Mouse (Mus musculus): ENCODE measurements around the gene Fto. TPM values are rescaled to one million over a fixed set of nuclear protein-coding genes. Genes with fewer than 3 reads are reported as not detected.

Fto gene
- total and polyA plus RNA-seq, 3 experiments, result 12.2 to 50.1 (median 17.3) TPM

DNA sequence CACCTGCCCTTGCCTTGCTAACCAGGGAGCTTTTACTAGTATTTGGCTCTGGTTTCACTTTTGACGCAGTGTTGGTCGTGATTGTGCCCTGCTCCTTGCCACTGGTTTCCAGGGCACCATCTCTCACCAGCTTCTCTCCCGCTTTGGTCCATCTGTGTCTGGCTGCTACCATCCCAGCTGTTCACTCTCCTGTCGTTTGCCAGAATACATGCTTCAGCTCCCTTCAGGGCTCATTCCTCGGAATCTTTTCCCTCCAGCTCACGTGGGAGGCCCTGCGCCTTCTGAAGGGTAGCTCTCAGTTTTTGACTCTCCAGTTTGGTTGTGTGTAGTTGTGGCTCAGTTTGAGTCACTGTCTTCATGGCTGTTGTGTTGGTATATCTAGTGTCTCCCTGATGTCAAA is 37.3 kb downstream of the Fto start:
- DNase-seq (ENCODE audit: low spot score) (no peak), ATAC-seq (ENCODE audit: extremely low read depth, insufficient number of reproducible peaks, low FRiP score, poor library complexity, severe bottlenecking) (no peak)
- H3K36me3 ChIP-seq (replicated peaks), result peaks cover 33% of the 10 kb centered on the region
- H3K27me3 ChIP-seq (ENCODE audit: insufficient read depth, low read length), result no peaks in the 10 kb centered on the region
- peaks cover 51% of the 10 kb centered on the region for H3K4me1 ChIP-seq (ENCODE audit: insufficient read depth, low read depth, low read length)
- TF ChIP-seq CTCF (IDR thresholded peaks at IDR 0.05; ENCODE audit: low read depth, low read length) (no peak), GATA1 (IDR thresholded peaks at IDR 0.05; ENCODE audit: borderline replicate concordance, low read length) (no peak), POLR2AphosphoS5 (IDR thresholded peaks at IDR 0.05; ENCODE audit: insufficient replicate concordance, low read depth, low read length) (no peak), TAL1 (conservative IDR thresholded peaks at IDR 0.05; ENCODE audit: low read depth, low read length) (no peak), GATA2 (IDR thresholded peaks at IDR 0.05; ENCODE audit: borderline replicate concordance, low read depth, low read length) (no peak)
- H3K9me3 ChIP-seq (replicated peaks), result no peaks in the 10 kb centered on the region
- H3K4me3 ChIP-seq (ENCODE audit: low read depth, low read length), result no peak overlapping the region

DNA sequence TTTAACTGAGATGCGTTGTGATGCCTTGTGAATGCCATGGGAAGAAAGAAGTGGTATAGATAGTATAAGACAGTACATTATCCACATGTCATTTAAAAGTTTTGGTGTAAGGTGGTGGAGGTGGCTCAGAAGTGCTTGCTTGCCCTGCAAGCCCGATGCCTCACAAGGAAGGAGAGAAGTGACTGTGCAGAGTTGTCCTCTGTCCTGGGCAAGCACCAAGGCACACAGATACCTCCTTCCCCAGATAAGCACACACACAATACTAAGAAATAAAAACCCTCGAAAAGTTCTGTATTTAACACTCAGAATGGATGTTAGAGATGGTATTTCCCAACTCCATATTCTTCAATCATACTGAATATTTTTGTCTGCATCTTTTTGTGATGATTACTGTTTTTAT is 39.3 kb downstream of the Fto start:
- no peak for TF ChIP-seq CTCF (IDR thresholded peaks at IDR 0.05; ENCODE audit: low read depth, low read length)
- TF ChIP-seq GATA2 (IDR thresholded peaks at IDR 0.05; ENCODE audit: borderline replicate concordance, low read depth, low read length), result no peak
- no peak for TF ChIP-seq TAL1 (conservative IDR thresholded peaks at IDR 0.05; ENCODE audit: low read depth, low read length)
- TF ChIP-seq GATA1 (IDR thresholded peaks at IDR 0.05; ENCODE audit: borderline replicate concordance, low read length), result no peak
- no peak for TF ChIP-seq POLR2AphosphoS5 (IDR thresholded peaks at IDR 0.05; ENCODE audit: insufficient replicate concordance, low read depth, low read length)
- no peaks in the 10 kb centered on the region for H3K27me3 ChIP-seq (ENCODE audit: insufficient read depth, low read length)
- DNase-seq (ENCODE audit: low spot score) (no peak), ATAC-seq (ENCODE audit: extremely low read depth, insufficient number of reproducible peaks, low FRiP score, poor library complexity, severe bottlenecking) (no peak)
- H3K9me3 ChIP-seq (replicated peaks), result no peaks in the 10 kb centered on the region
- H3K36me3 ChIP-seq (replicated peaks), result peaks cover 35% of the 10 kb centered on the region
- H3K4me3 ChIP-seq (ENCODE audit: low read depth, low read length), result no peak overlapping the region
- peaks cover 50% of the 10 kb centered on the region for H3K4me1 ChIP-seq (ENCODE audit: insufficient read depth, low read depth, low read length)

DNA sequence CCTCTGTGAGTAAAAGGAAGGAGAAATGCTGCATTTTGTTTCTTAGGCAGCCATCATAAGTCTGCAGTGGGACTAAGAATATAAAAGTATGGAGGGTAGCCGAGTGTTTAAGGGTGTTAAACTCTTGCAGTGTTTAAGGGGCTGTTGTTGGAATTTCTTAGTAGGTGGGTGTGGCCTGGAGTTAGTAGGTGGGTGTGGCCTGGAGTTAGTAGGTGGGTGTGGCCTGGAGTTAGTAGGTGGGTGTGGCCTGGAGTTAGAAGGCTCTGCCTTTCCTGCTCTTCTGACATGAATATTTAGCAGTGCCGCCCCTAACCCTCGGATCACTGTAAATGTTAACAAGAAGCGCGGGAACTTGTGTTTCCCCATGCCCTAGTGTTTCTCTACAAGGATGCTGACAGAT is 39.7 kb downstream of the Fto start:
- DNase-seq (ENCODE audit: low spot score), result no peak
- Histone ChIP-seq H3K4me3 (ENCODE audit: low read depth, low read length) (no peak overlapping the region), H3K36me3 (replicated peaks) (peaks cover 33% of the 10 kb centered on the region), H3K9me3 (replicated peaks) (no peaks in the 10 kb centered on the region), H3K27me3 (ENCODE audit: insufficient read depth, low read length) (no peaks in the 10 kb centered on the region), H3K4me1 (ENCODE audit: insufficient read depth, low read depth, low read length) (peaks cover 50% of the 10 kb centered on the region)
- 0 out of 2 replicates have a peak, but pooled peaks have one; percentile 36 for ATAC-seq (ENCODE audit: extremely low read depth, insufficient number of reproducible peaks, low FRiP score, poor library complexity, severe bottlenecking)
- TF ChIP-seq GATA2 (IDR thresholded peaks at IDR 0.05; ENCODE audit: borderline replicate concordance, low read depth, low read length) (no peak), CTCF (IDR thresholded peaks at IDR 0.05; ENCODE audit: low read depth, low read length) (no peak), GATA1 (IDR thresholded peaks at IDR 0.05; ENCODE audit: borderline replicate concordance, low read length) (no peak), POLR2AphosphoS5 (IDR thresholded peaks at IDR 0.05; ENCODE audit: insufficient replicate concordance, low read depth, low read length) (no peak), TAL1 (conservative IDR thresholded peaks at IDR 0.05; ENCODE audit: low read depth, low read length) (no peak)

GRCm38 (mm10) chr8:91353907-91354306 is 40.6 kb downstream of the Fto start:
- peaks cover 51% of the 10 kb centered on the region for H3K4me1 ChIP-seq (ENCODE audit: insufficient read depth, low read depth, low read length)
- TF ChIP-seq POLR2AphosphoS5 (IDR thresholded peaks at IDR 0.05; ENCODE audit: insufficient replicate concordance, low read depth, low read length), result no peak
- TF ChIP-seq CTCF (IDR thresholded peaks at IDR 0.05; ENCODE audit: low read depth, low read length), result no peak
- no peak for TF ChIP-seq GATA1 (IDR thresholded peaks at IDR 0.05; ENCODE audit: borderline replicate concordance, low read length)
- no peak for TF ChIP-seq GATA2 (IDR thresholded peaks at IDR 0.05; ENCODE audit: borderline replicate concordance, low read depth, low read length)
- TF ChIP-seq TAL1 (conservative IDR thresholded peaks at IDR 0.05; ENCODE audit: low read depth, low read length), result no peak
- no peaks in the 10 kb centered on the region for H3K27me3 ChIP-seq (ENCODE audit: insufficient read depth, low read length)
- ATAC-seq (ENCODE audit: extremely low read depth, insufficient number of reproducible peaks, low FRiP score, poor library complexity, severe bottlenecking) (no peak), DNase-seq (ENCODE audit: low spot score) (no peak)
- H3K4me3 ChIP-seq (ENCODE audit: low read depth, low read length), result no peak overlapping the region
- peaks cover 39% of the 10 kb centered on the region for H3K36me3 ChIP-seq (replicated peaks)
- no peaks in the 10 kb centered on the region for H3K9me3 ChIP-seq (replicated peaks)

DNA sequence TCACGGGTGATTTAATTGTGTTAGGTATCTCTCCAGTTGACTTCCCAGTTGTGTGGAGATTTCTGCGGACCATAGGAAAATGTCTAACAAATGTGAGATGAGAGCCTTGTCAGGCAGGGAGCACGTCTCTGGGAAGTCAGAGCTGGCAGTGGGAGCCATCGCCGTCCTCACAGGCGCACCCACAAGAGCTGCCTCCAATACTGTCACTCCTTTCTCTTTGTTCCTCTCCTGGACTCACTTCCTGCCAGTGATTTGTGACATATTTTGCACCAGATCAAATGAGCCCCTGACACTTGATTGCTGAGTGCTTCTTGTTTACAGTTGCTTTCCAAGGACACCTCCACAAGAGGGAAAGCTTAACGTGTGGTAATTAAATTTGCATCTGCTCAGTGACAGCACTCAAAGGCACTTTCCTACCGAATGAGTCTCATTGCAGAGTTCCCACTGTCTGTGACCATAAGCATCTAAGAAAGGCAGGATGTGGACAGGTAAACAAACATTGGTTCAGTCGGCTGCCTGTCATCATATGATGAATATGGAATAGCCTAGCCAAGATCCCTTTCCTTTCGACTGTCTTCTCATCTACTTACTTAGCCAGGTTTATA is 42.1 kb downstream of the Fto start:
- Histone ChIP-seq H3K9me3 (replicated peaks) (no peaks in the 10 kb centered on the region), H3K27me3 (ENCODE audit: insufficient read depth, low read length) (no peaks in the 10 kb centered on the region), H3K36me3 (replicated peaks) (peaks cover 32% of the 10 kb centered on the region), H3K4me1 (ENCODE audit: insufficient read depth, low read depth, low read length) (peaks cover 46% of the 10 kb centered on the region), H3K4me3 (ENCODE audit: low read depth, low read length) (no peak overlapping the region)
- no peak for TF ChIP-seq GATA2 (IDR thresholded peaks at IDR 0.05; ENCODE audit: borderline replicate concordance, low read depth, low read length)
- TF ChIP-seq TAL1 (conservative IDR thresholded peaks at IDR 0.05; ENCODE audit: low read depth, low read length), result no peak
- TF ChIP-seq GATA1 (IDR thresholded peaks at IDR 0.05; ENCODE audit: borderline replicate concordance, low read length), result no peak
- DNase-seq (ENCODE audit: low spot score) (no peak), ATAC-seq (ENCODE audit: extremely low read depth, insufficient number of reproducible peaks, low FRiP score, poor library complexity, severe bottlenecking) (no peak)

DNA sequence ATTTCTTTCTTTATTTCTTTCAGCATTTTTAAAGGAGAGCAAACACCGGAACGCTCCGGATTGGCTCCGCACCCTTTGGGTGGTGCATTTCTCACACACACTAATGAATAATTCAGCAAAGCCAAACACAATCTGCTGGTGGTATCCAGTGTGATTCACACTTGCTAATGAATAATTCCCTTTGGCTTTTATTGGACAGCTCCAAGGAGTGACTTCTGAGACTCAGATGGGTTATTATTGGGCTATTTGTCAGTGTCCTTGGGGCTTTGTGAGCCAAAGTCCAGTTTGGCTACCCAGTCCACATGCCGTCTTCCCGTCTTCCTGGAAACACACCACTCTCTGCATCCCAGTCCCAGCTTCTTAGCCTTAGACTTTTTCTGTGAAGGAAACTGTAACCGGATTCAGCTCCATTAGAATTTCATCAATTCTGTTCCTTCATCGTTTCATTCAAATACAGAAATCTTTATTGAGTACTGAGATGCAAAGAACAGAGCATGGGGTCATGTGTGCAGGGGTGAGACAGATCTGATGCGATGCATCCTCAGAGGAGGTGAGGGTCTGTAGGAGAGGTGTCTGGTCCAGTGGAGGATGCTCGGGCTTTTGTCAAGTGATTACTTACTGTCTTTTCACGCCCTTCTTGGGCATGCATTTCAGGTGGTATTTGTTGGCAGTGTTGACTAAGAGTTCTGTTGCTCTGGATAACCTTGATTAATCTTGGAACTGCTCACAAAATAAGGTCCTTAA is 42.8 kb downstream of the Fto start:
- no peak for ATAC-seq (ENCODE audit: extremely low read depth, insufficient number of reproducible peaks, low FRiP score, poor library complexity, severe bottlenecking)
- H3K4me3 ChIP-seq (ENCODE audit: low read depth, low read length), result no peak overlapping the region
- H3K9me3 ChIP-seq (replicated peaks), result no peaks in the 10 kb centered on the region
- H3K36me3 ChIP-seq (replicated peaks), result peaks cover 33% of the 10 kb centered on the region
- no peak for TF ChIP-seq GATA1 (IDR thresholded peaks at IDR 0.05; ENCODE audit: borderline replicate concordance, low read length)
- TF ChIP-seq CTCF (IDR thresholded peaks at IDR 0.05; ENCODE audit: low read depth, low read length), result no peak
- TF ChIP-seq GATA2 (IDR thresholded peaks at IDR 0.05; ENCODE audit: borderline replicate concordance, low read depth, low read length), result no peak
- TF ChIP-seq POLR2AphosphoS5 (IDR thresholded peaks at IDR 0.05; ENCODE audit: insufficient replicate concordance, low read depth, low read length), result no peak
- no peak for TF ChIP-seq TAL1 (conservative IDR thresholded peaks at IDR 0.05; ENCODE audit: low read depth, low read length)
- peaks cover 39% of the 10 kb centered on the region for H3K4me1 ChIP-seq (ENCODE audit: insufficient read depth, low read depth, low read length)
- no peaks in the 10 kb centered on the region for H3K27me3 ChIP-seq (ENCODE audit: insufficient read depth, low read length)
- no peak for DNase-seq (ENCODE audit: low spot score)

Measured in G1E (cell line).